Mouse (Mus musculus): ENCODE results near the gene Fam126a.
A peak's percentile ranks its signal among the peaks of the same experiment; 100 is the strongest.

Gene Fam126a

DNA sequence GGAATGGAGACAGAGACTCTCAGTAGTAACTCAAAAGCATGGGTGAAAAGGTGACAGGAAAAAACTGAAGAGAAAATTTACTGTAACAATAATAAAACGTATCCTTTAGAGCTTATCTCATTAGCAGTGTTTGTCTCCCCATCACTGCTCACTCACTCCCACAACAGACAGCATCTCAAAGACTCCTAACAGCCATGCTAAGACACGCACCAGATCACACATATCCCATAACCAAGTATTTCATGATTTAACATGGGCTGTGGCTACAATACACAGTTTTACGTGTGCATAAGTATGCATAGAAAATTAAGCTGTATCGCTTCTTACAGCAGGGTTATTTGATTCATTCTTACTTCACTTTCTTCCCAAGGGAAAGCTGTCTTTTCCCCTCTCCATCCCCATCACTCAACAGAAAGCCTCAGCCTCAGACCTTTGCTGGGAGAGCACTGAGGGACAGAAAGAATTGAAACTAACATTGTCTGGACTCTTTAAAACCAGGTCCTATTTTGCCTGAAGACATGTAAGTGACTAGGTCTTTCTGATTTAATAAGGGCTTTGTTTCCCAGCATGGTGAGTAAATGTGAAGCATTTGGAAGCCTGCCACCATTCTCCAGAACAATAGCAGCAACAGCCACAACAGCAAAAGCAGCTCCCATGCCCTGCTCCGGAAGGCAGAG is 37.5 kb downstream of the Fam126a start:
- DNase-seq (ENCODE audit: low spot score) = peak; percentile 74

DNA sequence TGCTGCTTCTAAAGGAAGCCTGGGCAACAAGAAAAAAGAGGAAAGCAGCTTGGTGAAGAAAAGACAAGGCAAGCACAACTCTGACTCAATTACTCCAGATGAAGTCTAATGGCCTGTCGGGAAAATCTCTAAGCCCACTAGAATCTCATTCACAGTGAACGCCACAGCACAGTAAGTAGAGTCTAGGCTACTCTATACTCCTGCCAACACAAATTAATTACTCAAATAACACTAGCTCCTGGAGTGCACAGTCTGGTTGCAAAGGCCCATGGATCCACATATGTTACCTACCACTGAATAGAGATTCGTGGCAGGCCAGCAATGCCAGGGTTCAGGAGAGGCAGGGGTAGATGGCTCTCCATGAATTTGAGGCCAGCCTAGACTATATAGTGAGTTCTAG is 40.5 kb downstream of the Fam126a start:
- DNase-seq (ENCODE audit: low spot score) = no peak

DNA sequence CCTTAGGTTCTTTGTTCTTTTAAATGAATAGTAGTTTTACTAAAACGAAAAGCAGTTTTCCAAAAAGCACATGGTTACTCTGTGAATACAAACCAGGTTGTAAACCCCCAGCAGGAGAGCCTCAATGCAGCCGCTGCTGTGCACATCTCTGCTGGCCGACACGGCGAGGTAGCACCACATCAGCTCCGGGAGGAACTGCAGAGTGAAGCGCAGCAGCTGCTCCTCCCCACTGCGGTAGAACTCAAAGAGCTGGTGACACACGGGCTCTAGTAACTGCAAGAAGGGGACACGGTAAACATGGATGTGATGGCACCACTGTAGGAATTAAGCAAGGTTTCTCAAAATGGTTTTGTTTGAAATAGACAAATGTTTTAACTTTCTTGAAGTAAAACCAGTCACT is 42.7 kb downstream of the Fam126a start:
- DNase-seq (ENCODE audit: low spot score) = no peak

DNA sequence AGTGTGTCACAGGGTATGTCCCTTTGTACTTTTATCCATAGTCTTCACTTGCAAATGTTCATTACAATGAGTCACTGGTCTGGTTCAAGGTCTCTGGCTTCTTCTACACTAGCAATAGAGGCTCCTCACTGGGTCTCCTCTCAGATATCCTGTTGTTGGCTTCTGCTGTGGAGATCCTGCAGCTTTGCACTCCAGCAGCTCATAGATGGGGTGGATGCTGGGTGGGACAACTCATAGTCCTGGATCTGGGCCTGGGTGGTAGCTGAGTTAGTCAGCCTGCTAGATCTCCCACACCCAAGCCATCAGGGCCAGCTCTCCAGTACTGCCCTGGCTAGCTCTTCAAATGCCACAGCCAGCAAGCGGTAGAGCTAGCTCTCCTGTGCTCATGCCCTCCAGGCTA is 48.4 kb downstream of the Fam126a start:
- DNase-seq (ENCODE audit: low spot score) = no peak

DNA sequence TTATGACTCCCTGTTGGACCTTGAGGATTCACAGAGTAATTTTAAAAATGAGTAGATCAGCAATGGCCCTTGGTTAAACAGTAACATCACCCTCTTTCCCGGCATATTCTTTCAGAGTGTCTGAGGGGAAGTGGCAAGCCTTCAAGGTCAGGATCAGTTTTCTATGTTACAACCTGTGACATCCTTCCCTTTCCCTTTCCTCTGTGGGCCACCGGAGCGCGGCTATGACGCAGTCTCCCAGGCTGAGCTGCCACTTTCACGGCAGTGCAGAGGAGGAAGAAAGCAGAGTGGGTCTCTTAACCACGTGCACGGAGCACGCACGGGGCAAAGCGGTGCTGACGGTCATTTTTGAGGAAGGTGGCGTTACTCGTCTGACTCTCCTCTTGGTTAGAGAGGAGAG is 52.0 kb downstream of the Fam126a start:
- DNase-seq (ENCODE audit: low spot score) = no peak

DNA sequence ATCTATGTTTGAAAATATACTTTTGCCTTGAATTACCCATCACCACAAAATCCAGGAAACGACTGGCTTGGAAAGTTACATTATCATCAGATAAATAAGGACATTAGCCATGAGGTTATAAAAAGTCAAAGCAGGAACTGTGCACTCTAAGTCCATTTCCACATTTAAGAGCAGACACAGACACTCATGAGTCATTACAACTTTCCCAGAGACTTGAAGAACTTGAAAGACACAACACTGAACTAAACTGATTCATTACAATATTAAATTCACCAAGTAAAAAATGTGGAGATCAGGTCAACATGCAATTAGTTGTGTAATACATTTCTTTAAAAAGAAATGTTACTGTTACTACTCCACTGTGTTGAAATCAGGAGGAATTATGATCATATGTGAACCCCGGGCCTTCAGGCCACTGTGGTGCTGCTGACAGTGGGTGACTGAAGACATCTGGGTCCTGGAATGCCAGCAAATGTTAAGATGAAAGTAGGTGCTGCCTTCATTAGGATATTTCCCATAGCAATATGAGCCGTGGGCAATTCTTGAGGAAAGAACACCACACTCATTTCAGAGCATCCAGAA is 55.4 kb downstream of the Fam126a start:
- no peak for DNase-seq (ENCODE audit: low spot score)

DNA sequence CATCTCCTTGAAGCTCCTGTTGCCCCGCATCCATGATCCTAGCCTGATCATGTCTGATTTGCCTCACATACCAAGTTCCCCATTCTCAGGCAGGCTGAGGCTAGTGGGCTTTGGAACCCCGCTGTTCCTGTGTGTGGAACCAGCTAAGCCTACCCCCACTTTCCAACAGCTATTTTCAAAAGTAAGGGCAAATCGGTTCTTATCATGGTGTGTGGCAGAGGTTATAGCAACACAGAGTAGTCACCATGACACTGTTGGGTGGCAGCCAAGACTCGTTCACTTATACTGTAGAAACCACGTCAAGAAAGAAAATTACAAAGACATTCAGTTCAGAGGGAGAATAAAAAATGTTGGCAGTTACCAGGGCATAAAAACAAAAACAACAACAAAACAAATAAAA is 62.8 kb downstream of the Fam126a start:
- DNase-seq (ENCODE audit: low spot score) = no peak

DNA sequence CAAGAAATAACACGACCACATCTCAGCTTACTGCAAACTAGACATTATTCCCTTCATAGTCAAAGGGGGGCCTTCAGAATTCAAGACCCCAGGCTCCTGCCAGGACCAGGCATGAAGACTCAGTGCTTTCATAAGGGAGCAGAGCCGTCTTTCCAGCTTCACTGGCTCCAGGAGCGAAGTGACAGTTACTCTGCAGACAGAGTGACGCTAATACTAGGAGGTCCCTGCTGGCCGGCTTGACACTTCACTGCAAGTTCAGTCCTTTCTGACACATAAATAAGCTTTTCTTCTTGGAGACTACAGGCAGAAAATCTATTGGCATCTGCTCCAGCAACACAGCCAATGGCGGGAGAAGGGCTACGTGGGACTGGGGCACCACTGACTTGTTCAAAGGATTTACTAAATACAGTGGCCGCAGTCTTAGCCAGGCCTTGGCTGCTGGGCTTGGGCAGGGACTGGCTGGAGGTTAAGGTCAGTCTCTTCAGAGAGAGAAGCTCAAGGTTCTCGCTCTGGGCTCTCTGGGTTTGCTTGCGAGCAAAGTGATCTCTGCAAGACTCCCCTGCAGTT is 65.8 kb downstream of the Fam126a start:
- no peak for DNase-seq (ENCODE audit: low spot score)

DNA sequence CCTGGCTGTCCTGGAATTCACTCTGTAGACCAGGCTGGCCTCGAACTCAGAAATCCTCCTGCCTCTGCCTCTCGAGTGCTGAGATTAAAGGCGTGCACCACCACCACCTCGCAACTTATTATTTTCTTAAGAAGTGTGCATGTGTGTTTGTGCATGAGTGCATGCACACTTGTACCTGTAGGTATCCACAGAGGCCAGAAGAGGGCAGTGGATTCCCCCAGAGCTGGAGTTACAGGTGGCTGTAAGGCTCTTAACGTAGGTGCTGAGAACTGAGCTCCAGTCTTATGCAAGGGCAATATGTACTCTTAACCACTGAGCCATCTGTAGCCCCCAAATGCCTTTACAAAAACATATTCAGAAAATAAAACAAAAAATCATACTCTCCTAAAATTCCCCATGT is 77.4 kb downstream of the Fam126a start:
- DNase-seq (ENCODE audit: low spot score) = no peak

DNA sequence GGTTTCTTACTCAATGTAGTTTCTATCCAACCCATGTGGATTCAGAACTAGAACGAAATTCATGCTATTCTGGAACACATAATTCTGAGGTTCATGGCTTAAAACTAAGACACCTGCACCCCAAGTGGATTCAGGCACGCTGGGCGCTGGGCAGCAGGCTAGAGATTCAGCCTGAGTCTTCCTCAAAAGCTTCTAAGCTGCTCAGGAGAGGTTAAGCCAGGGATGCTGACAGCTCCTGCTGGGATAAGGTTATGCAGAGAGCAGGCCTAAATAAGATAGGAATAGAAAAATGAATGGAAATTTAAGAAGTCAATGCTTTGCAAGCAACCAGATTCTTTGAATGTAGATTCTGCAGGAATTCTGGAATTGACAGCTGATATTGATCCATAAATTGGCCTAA is 82.4 kb downstream of the Fam126a start:
- DNase-seq (ENCODE audit: low spot score) = no peak

DNA sequence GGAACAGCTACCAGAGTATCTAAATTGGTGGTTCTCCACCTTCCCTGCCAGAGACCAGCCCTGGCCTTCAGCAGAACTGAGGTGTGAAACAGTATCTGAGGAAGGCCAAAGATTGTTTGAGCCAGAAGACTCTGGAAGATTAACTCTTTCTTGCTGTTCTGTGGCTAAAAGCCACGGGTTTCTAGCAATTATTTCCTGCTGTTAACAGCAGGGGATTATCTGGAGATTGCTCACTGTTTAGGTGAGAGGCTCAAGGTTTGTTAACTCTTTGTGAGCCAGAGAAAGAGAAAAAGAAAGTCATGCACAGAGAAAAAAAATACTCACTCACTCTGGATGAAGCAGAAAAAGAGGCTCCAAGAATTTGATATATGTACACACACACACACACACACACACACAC is 85.4 kb downstream of the Fam126a start:
- no peak for DNase-seq (ENCODE audit: low spot score)

DNA sequence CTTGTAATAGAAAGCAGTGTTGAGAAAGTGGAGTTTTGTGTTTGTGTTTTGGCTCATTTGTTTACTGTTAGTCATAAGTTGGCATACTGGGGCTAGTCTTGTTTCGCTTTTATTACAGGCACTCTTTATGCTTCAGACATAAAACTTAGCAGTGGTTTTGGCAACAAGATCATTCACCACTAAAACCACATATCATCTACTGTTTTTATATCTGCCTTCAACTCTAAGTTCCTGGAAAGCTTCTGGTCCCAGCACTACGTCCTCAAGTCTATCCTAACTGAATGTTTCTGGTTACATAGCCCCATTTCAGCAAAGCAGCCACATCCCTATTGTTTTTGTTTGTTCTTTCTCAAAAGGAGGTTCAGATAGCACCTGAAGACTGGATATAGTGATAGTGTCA is 87.0 kb downstream of the Fam126a start:
- DNase-seq (ENCODE audit: low spot score) = no peak

DNA sequence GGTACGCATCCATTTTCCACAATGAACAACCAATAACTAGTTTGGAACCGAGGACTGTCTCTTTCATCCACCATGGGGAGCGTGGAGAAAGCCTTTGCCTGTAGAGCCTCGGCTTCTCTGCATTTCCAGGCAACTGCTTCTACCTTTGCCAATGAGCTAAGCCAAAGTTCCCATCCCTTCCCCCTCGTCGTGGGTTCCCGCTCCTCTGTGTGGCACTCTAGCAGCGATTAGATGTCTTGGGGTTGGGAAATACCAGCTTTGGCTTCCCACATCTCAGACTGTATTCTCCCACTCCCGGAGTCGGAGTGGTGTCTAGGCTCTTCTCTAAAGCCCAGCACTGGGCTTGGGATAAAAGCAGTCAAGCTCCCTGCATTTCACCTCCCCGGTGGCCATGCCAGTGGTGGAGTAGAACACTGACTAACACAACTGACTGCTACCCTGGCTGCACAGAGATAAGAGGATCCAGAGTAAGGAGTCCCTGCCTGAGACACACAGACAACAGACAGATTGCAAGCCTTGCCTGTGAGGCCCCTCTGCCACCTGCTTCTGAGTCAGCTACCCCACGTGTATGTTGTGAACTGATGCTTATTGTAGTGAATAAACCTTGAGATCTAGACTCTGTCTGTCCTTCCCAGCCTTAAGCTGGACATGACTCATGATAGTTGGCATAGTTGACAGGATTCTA is 106.9 kb downstream of the Fam126a start:
- no peak for DNase-seq (ENCODE audit: low spot score)

DNA sequence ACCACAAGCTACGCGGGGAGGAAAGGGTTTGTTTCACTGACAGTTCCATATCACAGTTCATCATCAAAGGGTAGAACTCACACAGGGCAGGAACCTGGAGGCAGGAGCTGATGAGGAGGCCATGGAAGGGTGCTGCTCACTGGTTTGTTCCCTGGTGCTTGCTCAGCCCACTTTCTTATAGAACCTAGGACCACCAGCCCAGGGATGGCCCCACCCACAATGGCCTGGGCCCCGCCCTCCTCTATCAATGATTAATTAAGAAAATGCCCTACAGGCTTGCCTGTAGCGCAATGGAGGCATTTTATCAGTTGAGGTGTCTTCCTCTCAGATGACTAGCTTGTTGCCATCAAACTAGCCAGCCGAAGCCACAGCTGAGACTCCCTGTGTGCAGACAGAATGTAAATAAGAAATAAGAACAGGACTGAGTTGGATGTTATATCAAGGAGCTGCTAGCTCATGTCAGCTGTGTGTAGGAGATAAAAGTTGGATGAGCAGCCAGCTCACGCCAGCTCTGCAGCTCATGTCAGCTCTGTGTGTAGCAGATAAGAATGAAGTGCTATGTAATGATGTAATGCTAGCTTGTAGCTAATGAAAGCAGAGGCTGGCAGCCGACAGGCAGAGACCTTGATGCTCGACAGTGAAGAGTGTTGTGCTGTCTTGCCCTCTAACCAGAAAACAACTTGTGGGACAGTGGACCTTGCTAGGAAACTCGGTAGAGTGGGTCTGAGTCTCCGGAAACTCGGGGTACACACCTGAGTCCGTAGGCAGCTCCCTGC is 107.8 kb downstream of the Fam126a start:
- peak; percentile 2 for DNase-seq (ENCODE audit: low spot score)

DNA sequence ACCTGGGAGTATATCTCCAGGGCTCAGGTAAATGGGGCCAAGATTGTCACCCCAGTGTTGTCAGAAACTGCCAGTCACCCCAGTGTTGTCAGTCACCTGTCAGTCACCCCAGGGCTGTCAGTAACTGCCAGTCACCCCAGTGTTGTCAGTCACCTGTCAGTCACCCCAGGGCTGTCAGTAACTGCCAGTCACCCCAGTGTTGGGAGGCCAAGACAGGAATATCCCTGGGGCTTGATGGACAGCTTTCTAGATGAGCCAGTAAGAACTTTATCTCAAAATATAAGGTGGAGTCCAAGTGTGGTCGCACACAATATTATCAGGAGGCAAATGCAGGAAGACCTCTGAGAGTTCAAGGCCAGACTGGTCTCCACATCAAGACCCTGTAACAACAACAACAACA is 109.2 kb downstream of the Fam126a start:
- DNase-seq (ENCODE audit: low spot score) = no peak

DNA sequence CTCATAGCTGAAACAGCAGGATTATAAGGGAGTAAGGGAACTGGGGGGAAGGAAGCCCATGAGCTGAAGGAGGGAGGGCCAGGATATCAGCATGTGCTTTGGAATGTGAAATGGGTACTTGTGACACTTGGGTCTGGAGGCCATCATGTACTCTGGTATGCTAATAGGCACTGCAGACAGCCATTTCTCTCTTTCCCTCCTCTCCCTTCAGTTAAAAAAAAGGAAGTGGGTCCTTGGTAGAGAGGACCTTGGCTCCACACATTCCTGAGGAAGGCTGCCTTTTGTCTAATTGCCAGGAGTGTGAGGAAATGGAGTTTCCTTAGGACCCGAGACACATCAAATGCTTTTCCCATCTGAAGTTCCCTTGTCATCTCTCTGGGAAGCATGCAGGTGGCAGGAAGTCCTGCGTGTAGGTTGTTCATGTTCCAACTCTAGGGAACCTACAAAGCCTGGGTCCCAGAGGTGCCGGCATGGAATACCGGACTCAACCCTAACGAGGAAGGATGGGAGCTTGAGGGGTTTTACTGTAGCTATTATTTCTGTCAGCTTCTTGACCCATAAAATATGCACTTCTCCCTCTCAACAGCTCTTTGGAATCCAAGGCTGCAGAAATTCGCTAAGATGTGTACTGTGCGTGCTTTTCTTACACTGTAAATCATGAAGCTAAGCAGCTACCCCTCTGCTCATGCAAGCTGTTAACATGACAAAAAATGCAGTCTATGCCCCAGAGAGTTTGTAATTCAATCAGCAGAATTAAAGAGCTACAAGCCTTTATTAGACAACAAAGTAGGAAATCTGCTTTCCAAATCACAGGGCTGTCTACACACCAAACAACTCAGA is 110.4 kb downstream of the Fam126a start:
- no peak for DNase-seq (ENCODE audit: low spot score)

DNA sequence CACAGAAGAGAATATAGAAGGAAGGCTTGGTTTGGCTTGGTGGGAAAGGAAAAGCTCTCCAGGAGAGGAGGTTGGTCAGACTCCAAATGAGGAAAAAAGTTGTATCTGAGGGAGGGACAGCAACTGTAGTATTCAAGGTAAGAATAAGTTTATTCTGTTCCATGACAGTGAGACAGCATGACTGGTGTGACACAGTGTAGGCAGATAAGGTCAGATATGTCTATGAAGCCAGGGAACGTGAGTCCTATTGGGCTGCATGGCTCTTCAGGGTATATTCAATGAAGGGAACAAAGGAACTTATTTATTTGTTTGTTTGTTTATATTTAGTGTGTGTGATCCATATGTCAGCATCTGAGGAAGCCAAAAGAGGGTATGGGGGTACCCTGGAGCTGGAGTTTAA is 113.2 kb downstream of the Fam126a start:
- DNase-seq (ENCODE audit: low spot score) = no peak

DNA sequence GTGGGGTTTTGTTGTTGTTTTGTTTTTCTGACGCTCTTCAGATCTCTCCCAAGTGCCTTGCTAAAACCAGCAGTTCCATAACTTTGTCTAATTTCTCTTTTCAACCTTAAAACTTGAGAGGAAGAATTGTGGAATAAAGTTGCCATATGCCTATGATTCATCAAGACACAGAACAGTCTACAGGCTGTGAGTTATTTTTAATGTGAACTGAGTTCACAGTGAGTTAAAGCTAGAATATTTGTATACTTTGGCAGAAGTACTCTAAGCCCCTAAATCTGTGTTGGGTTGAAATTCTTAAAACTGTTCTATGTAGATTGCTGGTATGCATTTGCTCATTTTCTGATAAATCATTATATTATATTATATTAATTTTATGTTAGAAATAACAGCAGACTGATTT is 118.9 kb downstream of the Fam126a start:
- DNase-seq (ENCODE audit: low spot score) = no peak

DNA sequence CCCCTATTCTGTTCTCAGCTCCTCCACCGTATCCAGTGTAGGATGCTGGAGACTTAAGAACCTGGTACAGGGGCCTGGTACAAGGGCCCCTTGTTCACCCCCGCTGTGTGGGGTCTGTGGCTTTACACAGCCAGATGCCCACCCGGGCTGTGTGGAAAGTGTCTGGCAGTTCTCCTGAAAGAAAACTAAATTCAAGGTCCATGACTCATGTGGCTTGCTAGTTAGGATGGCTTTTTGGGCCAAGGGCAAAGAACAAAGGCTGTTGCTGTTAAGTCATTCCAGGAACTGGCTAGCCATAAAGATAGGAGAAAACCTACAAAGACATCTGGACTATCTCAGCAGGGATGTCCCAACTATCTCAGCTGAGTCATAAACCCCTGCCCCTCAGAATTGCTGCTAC is 121.2 kb downstream of the Fam126a start:
- no peak for DNase-seq (ENCODE audit: low spot score)

DNA sequence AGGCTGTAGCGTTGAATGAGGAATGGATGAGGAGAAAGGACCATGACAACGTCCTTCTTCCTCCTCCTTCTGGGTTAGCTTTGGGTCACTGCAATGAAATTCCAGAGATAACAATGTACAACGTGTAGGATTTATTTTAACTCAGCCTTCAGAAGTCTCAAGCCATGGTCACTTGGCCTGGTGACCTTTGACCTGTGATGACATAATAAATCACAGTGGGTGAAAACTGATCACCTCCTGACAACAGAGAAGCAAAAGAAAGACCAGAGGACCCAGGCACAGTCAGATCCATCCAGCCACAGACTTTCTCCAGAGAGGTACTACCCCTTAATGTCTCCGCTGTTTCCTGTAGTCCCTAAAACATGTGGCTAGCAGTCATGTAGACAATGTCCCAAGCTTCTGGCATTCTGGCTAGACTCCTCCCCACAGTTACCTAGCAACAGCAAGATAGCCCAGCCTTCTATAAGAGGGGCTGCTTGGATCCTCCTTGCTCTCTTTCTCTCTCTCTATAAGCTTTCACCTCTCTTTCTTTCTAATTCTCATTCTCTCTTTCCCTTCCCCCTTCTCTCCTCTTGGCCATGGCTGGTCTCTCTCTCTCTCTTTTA is 121.9 kb downstream of the Fam126a start:
- DNase-seq (ENCODE audit: low spot score) = no peak

DNA sequence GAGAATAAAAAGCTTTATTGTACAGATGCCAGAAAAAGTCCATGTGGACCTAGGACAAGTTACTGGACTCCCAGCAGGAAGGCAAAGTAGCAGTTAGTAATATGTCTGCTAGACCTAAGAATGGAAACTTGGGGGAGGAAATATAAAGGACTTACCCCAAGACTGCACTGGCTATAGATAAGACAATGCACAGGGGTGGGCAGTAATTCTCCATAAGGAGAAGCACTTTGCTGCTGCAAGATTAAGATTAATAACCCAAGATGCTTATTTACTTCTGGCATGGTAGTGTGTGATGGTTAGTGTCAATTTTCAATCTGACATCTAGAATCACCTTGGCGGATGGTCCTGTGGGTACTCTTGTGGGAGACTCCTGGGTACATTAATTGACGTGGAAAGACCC is 128.3 kb downstream of the Fam126a start:
- no peak for DNase-seq (ENCODE audit: low spot score)

Data from retina, embryonic 14.5 days (tissue).